Mouse (Mus musculus) embryonic facial prominence, embryonic 13.5 days (tissue): ENCODE measurements around the gene Nrcam. TPM values are rescaled to one million over a fixed set of nuclear protein-coding genes. Genes with fewer than 3 reads are reported as not detected.

Experiments
- ATAC-seq: fragments of 200-750 bp; cut with Nextera tagmentation; 2 replicates; pipeline ENCODE4 v1.8.0; 2017; ENCODE audit warnings: low read depth; ENCODE audit not compliant: insufficient number of reproducible peaks, insufficient read depth, low FRiP score, low TSS enrichment
- H3K27ac ChIP-seq: fragments of 300-500 bp; sonication (generic); 2 replicates; pipeline ENCODE4 v1.5.1; 2015; ENCODE audit warnings: moderate library complexity, mild to moderate bottlenecking, inconsistent platforms
- H3K27me3 ChIP-seq: fragments of 300-500 bp; sonication (generic); 2 replicates; pipeline ENCODE4 v1.6.1; 2015; ENCODE audit warnings: mild to moderate bottlenecking, inconsistent platforms
- H3K36me3 ChIP-seq: fragments of 300-500 bp; sonication (generic); 2 replicates; pipeline ENCODE4 v1.6.1; 2015; ENCODE audit warnings: mild to moderate bottlenecking, inconsistent platforms
- H3K4me1 ChIP-seq: fragments of 300-500 bp; sonication (generic); 2 replicates; pipeline ENCODE4 v1.6.1; 2015; ENCODE audit warnings: inconsistent platforms
- H3K4me2 ChIP-seq: fragments of 300-500 bp; sonication (generic); 2 replicates; pipeline ENCODE4 v1.6.1; 2015; ENCODE audit warnings: moderate library complexity, mild to moderate bottlenecking, inconsistent platforms
- H3K4me3 ChIP-seq: fragments of 300-500 bp; sonication (generic); 2 replicates; pipeline ENCODE4 v1.5.1; 2015; ENCODE audit warnings: mild to moderate bottlenecking, inconsistent platforms
- H3K9ac ChIP-seq: fragments of 300-500 bp; sonication (generic); 2 replicates; pipeline ENCODE4 v1.6.1; 2015; ENCODE audit warnings: mild to moderate bottlenecking, inconsistent platforms
- H3K9me3 ChIP-seq: fragments of 300-500 bp; sonication (generic); 2 replicates; pipeline ENCODE4 v1.6.1; 2016; ENCODE audit warnings: inconsistent platforms
- WGBS: fragments of 180-500 bp; shearing (Covaris S2); methylation state at CpG from one replicate; pipeline ENCODE4 v1.1.7; 2015; ENCODE audit warnings: mixed read lengths; 5-methylcytosine and 5-hydroxymethylcytosine counted together
- polyA plus RNA-seq: library from polyadenylated mRNA; unstranded; fragments of >200 nt; fragmentation: Nextera tagmentation; extraction: Ambion mirVana; gene quantifications from 2 replicates; pipeline ENCODE4 v1.2.1, GENCODE M21; 2015

Gene Nrcam
- polyA plus RNA-seq, 1 experiment from 2014 or later: 3.6 TPM

DNA sequence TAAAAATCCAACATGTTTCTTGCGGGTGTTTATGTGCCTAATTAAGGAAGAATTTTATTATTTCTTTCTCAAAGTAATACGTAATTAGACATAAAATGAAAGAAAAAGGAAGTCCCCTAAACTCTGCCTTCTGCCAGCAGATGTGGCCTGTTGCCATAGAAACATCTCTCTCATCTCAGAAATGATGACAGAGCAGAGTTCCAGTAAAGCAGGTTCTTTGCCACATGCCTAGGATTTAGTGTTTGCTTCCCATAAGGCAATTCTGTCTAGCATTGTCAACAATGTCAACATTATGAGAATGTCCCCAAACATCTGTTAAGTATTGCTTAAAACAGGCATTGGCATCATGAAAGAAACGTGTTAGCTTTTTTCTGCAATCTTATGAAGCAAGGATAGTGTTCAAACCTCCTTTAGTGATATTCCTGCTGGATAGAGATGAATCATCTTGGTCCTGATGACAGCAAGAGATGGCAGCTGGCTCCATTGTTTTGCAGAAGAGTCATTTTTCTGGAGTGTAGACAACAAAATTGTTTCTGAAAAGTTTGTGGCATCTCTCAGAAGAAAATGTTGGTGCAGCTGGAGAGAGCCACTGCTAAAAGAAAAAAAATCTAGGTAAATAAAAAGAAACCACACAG lies 42.5 kb downstream of the Nrcam start:
- no peak overlapping the region for H3K27ac ChIP-seq
- H3K4me2 ChIP-seq: no peak overlapping the region
- H3K4me3 ChIP-seq: no peak overlapping the region
- no peaks in the 10 kb centered on the region for H3K27me3 ChIP-seq
- no peak for ATAC-seq
- 51% methylated on average over 3 of the region's 3 CpGs for WGBS
- 0 out of 2 replicates have a peak, but pooled peaks cover 3% of the 10 kb centered on the region for H3K4me1 ChIP-seq
- no peaks in the 10 kb centered on the region for H3K9me3 ChIP-seq
- no peak overlapping the region for H3K9ac ChIP-seq
- no peaks in the 10 kb centered on the region for H3K36me3 ChIP-seq

DNA sequence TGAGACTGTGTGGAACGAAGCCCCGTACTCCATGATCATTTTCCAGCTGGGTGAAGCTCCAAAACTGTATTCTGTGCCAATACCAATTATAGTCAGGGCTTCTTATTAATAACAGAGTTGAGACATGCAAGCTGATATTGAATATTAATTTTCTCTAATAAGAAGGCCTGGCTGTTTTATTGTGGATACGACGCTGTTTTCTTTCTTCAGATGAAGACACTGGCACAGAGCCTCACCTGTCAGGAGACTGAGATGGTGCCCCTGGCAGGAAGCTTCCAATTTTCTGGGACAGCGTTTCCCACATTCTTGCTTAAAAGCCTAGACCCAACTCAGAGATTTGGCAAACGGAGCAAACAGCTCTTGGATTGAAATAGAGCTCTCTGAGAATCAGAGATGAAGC lies 47.3 kb downstream of the Nrcam start:
- no peak for ATAC-seq
- H3K4me2 ChIP-seq: no peak overlapping the region
- H3K9me3 ChIP-seq: no peaks in the 10 kb centered on the region
- WGBS: 69% methylated on average over 6 of the region's 6 CpGs
- no peaks in the 10 kb centered on the region for H3K36me3 ChIP-seq
- H3K27ac ChIP-seq: no peak overlapping the region
- 0 out of 2 replicates have a peak, but pooled peaks cover 2% of the 10 kb centered on the region for H3K4me1 ChIP-seq
- no peak overlapping the region for H3K9ac ChIP-seq
- no peak overlapping the region for H3K4me3 ChIP-seq
- no peaks in the 10 kb centered on the region for H3K27me3 ChIP-seq

DNA sequence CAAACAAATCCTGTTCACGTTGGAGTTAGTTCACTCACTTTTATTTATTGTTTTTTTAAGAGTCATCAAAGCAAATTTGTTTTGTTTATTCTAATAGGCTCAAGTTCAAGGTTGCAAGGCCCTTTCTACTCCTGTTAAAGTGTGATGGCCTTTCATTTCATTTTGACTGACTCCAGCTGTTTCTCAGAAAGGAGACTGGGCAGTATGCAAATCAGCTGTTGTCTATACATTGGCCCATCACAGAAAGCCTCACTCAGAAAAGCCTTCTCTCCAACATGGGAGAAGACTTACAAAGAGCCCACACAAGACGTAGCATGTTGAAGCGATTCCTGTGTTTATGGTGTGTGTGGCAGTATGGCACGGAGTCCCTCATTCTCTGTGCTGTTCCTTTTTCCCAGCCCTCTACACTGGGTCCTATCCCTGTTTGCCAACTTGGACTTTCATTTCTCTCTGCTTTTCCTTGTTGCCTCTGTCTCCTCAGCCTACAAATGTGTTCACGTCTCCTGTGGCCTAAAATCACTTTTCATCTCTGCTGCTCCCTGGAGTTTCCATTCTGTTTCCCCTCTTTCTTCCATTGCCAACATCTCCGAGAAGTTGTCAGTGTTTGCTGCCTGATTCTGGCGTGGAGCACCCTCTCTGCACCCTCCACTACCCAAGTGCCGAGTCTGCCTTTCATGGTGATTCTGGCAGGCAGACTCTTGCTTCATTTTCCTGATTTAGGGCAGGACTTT lies 49.9 kb downstream of the Nrcam start:
- no peak for ATAC-seq
- WGBS: 79% methylated on average over 8 of the region's 8 CpGs
- no peak overlapping the region for H3K4me2 ChIP-seq
- no peaks in the 10 kb centered on the region for H3K36me3 ChIP-seq
- H3K9ac ChIP-seq: no peak overlapping the region
- H3K27ac ChIP-seq: no peak overlapping the region
- H3K4me3 ChIP-seq: no peak overlapping the region
- no peaks in the 10 kb centered on the region for H3K9me3 ChIP-seq
- no peaks in the 10 kb centered on the region for H3K4me1 ChIP-seq
- no peaks in the 10 kb centered on the region for H3K27me3 ChIP-seq

DNA sequence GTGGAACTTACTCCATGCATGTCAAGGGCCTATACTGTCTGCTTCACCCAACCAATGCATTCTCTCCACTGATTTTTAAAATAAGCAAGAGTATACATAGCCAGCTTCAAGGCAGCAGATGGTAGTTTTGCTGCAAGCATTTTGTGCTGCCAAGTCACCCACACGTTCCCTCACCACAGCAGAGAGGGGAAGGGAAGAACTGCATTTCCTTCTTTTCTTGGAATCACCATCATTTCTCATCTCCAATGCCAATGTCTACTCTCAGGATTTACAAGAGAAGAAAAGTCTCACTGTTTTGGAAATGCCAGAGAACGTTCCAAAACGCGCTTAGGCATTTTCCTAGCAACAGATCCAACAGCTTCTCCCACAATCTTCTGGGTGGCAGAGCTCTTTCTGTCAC lies 52.1 kb downstream of the Nrcam start:
- Histone ChIP-seq H3K4me2 (no peak overlapping the region), H3K27me3 (no peaks in the 10 kb centered on the region), H3K27ac (no peak overlapping the region), H3K4me3 (no peak overlapping the region), H3K9ac (no peak overlapping the region), H3K4me1 (no peaks in the 10 kb centered on the region), H3K36me3 (no peaks in the 10 kb centered on the region), H3K9me3 (no peaks in the 10 kb centered on the region)
- ATAC-seq: no peak
- WGBS: 82% methylated on average over 4 of the region's 4 CpGs

DNA sequence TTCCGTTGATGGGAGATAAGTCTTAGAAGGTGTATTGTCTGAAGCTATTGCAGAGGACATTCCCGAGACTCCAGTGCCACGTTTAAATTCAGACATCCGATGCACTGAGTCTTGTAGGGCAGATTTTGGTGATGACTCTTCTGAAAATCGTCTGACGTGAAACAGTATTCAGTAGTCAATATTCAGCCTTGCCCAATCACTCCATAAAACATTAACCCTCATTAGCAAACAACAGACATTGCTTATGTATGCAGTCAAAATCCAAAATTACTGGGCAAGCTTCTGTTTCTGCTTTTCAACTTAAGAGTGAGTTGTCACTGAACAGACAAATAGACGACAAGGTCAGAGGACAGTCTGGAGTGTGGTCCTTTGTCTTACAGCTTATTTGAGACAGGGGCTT lies 57.7 kb downstream of the Nrcam start:
- no peak for ATAC-seq
- H3K36me3 ChIP-seq: no peaks in the 10 kb centered on the region
- no peak overlapping the region for H3K4me3 ChIP-seq
- H3K9ac ChIP-seq: no peak overlapping the region
- WGBS: 64% methylated on average over 7 of the region's 7 CpGs
- H3K4me2 ChIP-seq: no peak overlapping the region
- H3K4me1 ChIP-seq: no peaks in the 10 kb centered on the region
- H3K27ac ChIP-seq: no peak overlapping the region
- no peaks in the 10 kb centered on the region for H3K9me3 ChIP-seq
- no peaks in the 10 kb centered on the region for H3K27me3 ChIP-seq

DNA sequence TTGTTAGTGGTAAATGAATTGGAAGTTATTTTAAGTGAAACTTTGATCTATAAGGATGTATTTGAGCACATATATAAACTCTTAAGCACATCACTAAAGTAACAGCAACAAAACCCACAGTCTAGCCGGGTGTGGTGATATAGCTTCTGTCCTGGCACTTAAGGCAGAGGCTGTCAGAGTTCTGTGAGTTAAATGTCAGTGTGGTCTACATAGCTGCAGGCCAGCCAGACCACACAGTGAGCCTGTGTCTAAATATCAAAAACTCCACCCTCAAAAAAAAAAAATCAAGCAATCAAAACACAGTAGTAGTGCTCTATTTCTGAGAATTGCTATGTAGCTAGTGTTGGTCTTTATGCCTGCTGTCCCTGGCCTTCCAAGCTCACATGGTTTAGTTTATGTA lies 59.5 kb downstream of the Nrcam start:
- Histone ChIP-seq H3K4me1 (no peaks in the 10 kb centered on the region), H3K4me2 (no peak overlapping the region), H3K27ac (no peak overlapping the region), H3K27me3 (no peaks in the 10 kb centered on the region), H3K4me3 (no peak overlapping the region), H3K36me3 (no peaks in the 10 kb centered on the region), H3K9me3 (no peaks in the 10 kb centered on the region), H3K9ac (no peak overlapping the region)
- ATAC-seq: no peak
- WGBS: 29% methylated on average over 1 of the region's 1 CpGs

DNA sequence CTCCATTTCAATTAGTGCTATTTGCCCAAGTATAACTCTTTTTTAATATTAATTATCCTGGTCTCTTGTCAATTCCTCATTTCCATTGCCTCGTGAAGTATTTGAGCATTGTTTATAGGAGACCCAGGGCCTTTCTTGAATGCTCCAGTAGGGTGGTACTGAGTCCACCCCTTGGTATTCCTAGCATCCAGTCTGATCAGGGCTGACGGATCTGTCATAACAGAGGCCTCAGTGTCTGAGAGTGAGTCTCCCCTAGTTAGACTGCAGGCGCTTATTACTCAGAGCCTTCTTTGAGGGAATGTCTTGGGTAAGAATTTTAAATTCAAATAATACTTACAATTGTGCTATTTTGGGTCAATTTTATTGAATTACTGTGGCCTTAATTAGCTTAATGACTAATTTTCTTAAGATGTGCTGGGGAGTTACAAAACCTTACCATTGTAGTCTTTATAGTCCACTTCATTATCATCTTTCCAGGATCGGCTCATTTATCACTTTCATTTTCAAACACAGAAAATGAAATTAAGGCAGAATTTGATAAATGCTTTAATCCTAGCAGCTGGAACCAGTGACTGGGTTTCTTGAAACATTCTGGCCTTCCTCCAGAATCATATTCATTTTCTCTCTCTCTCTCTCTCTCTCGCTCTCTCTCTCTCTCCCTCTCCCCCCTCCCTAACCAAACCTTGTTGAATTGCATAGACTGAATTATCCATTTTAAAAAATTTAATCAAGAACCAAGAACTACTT lies 61.9 kb downstream of the Nrcam start:
- Histone ChIP-seq H3K4me1 (no peaks in the 10 kb centered on the region), H3K9me3 (no peaks in the 10 kb centered on the region), H3K36me3 (no peaks in the 10 kb centered on the region), H3K27me3 (no peaks in the 10 kb centered on the region), H3K27ac (no peak overlapping the region), H3K9ac (no peak overlapping the region), H3K4me2 (no peak overlapping the region), H3K4me3 (no peak overlapping the region)
- WGBS: 63% methylated on average over 5 of the region's 5 CpGs
- no peak for ATAC-seq

DNA sequence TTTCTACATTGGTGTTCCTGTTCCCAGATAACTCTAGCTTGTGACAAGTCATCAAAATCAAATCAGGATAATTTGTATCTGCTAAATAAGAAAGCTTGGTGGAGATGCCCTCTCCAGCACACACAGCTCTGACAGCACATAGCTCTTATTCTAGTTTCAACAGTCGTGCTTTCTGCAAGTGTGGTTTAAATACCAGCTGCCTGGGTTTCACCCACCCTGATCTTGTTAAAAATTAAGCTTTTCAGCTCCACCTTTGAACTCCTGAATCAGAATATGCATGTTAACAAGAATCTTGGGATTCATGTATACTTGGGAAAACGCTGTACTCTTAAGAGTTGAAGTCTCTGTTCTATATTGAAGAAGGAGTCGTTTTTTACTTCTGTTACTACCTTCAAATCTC lies 66.2 kb downstream of the Nrcam start:
- no peaks in the 10 kb centered on the region for H3K27me3 ChIP-seq
- no peaks in the 10 kb centered on the region for H3K9me3 ChIP-seq
- ATAC-seq: no peak
- H3K9ac ChIP-seq: no peak overlapping the region
- no peak overlapping the region for H3K4me3 ChIP-seq
- 70% methylated on average over 3 of the region's 3 CpGs for WGBS
- no peak overlapping the region for H3K4me2 ChIP-seq
- H3K4me1 ChIP-seq: no peaks in the 10 kb centered on the region
- H3K36me3 ChIP-seq: no peaks in the 10 kb centered on the region
- no peak overlapping the region for H3K27ac ChIP-seq

DNA sequence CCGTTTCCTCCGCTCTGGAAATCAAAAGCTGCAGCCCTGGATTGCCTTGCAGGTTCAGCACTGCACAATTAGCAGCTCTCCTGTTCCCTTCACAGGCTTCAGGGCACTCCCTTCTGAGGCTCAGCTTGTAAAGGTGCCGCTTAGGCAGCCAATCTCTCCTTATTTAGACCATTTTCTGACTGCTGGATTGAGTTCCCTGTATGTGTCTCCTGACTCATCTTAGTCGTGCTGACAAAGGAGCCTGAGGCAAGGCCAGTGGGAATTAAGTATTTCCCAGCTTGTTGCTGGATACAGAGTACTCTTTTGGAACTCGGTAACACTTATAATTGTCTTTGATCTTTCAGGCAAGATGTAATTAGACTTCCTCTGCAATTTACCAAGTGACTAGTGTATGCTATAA lies 69.1 kb downstream of the Nrcam start:
- H3K4me3 ChIP-seq: no peak overlapping the region
- H3K9me3 ChIP-seq: no peaks in the 10 kb centered on the region
- H3K4me1 ChIP-seq: no peaks in the 10 kb centered on the region
- no peaks in the 10 kb centered on the region for H3K27me3 ChIP-seq
- no peaks in the 10 kb centered on the region for H3K36me3 ChIP-seq
- WGBS: 18% methylated on average over 5 of the region's 5 CpGs
- no peak overlapping the region for H3K4me2 ChIP-seq
- no peak overlapping the region for H3K9ac ChIP-seq
- no peak for ATAC-seq
- H3K27ac ChIP-seq: no peak overlapping the region

DNA sequence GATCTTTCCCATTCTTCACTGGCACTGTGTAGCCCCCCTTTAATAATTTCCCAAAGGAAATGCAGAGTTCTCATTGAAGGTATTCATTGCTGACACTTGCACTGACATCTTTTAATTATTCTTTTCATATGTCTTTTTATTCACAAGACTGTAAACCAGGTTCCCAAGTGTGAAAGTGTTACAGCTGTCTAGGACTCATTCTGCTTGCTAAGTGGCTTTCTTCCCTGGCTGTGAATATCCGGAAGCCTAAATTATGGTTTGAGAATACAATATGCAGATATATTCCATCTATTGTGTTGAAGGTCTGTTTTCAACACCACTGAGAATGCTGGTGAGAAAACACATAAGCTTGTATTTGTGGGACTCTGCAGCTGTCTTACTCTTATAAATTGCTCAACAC lies 73.4 kb downstream of the Nrcam start:
- H3K27ac ChIP-seq: no peak overlapping the region
- no peaks in the 10 kb centered on the region for H3K27me3 ChIP-seq
- H3K4me1 ChIP-seq: 0 out of 2 replicates have a peak, but pooled peaks cover 3% of the 10 kb centered on the region
- no peaks in the 10 kb centered on the region for H3K36me3 ChIP-seq
- no peak overlapping the region for H3K9ac ChIP-seq
- ATAC-seq: no peak
- no peaks in the 10 kb centered on the region for H3K9me3 ChIP-seq
- 93% methylated on average over 1 of the region's 1 CpGs for WGBS
- H3K4me2 ChIP-seq: no peak overlapping the region
- H3K4me3 ChIP-seq: no peak overlapping the region

DNA sequence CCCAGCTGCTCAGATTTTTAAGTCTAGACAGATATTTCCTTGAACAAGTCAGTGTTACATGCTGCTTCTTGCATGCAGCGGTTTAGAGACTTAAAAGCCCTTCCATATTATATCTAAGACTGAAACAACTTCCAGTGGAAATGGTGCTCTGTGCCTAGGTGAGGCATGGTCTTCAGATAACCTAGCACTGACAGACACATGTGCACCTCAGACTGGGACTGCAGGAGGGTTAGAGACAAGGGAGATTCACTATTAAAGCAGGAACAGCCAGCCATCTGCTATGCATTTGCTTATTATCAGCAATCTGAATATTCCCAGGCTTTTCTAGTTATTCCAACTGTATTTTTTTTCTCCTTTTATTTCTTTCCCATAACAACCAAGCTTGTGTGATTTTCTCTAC lies 74.6 kb downstream of the Nrcam start:
- Histone ChIP-seq H3K27ac (no peak overlapping the region), H3K36me3 (no peaks in the 10 kb centered on the region), H3K4me3 (no peak overlapping the region), H3K27me3 (no peaks in the 10 kb centered on the region), H3K9me3 (no peaks in the 10 kb centered on the region), H3K4me2 (no peak overlapping the region), H3K4me1 (0 out of 2 replicates have a peak, but pooled peaks cover 3% of the 10 kb centered on the region), H3K9ac (no peak overlapping the region)
- ATAC-seq: no peak
- 74% methylated on average over 1 of the region's 1 CpGs for WGBS
